Mouse (Mus musculus): ENCODE measurements around the gene Fcf1.

Gene Fcf1

DNA sequence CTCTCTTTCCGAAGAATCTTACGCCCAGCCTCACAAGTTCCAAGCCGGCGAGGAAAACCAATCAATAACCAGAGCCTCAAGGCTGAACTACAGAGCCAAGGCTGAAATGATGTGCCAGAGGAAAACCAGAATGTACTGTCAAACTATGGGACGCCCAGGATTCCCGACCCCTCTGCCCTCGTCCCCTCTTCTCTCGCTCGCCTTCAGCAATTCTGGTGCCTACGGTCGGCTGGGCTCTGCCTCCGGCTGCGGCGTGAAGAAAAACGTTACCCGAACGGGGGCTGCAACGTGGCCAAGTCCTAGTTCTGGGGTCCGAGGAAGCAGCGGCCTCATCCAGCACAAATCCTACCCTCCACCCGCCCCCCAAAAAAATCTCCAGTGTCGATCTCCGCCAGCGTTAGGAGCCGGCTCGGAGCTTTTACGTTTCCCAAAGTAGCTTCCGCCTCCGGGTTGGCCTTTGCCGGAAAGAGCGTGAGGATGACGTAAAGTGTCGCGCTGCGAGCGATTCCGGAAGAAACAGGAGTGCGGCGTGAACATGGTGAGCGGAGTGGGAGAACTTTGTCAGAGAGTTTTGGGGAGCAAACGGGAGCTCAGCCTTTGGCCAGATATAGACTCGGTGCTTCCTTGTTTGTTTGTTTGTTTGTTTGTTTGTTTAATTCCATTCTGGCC lies at the start of gene Fcf1, which contains the start of gene Arel1:
Gene Fcf1, plus strand, starts transcription at position 470 of the 669 bp plus-strand sequence.
Gene Arel1, minus strand, starts transcription at position 473 of the 669 bp plus-strand sequence.
- DNase-seq (ENCODE audit: low spot score): peak; percentile 96

DNA sequence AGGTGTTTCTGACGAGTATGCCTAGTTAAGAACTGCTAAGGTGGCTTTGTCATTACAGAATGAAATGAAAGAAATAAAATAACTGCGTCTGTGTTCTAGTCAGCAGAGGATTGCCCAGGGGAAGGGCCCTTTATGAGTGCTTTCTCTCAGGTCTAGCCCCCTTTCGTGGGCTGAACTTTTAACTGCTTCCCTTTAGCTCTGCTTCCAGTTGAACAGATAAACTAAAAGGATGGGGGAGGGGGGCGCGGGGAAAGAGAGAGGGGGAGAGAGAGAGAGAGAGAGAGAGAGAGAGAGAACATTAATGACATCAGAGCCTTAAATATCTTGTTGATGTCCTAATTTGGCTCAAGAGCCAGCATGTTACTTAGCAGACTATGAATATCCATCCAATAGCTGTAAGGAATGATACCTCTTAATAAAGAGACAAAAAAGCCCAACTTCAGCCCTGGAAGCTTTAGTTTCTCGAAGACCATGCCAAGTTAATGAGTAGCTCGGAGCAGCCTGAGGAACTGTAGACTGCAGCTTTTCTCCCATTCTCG lies 48.7 kb upstream of the Fcf1 start:
- DNase-seq (ENCODE audit: low spot score): peak; percentile 12

DNA sequence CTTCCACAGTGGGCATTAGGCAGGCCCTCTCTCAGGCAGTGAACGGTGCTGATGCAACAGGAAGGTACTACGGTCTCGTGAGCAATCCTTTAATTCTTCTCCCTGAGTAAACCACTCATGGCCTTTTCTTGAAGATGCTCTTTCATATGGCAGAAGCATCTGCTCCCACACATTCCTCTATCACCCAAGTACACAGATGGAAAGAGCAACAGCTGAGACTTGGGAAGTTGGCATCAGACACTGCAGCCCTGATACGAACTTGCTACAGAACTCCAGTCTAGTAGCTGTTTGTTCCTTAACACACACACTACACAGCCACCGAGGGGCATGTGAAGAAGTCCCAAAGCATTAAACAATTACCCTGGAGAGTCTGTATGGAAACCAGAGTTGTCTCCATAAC lies 46.4 kb upstream of the Fcf1 start:
- no peak for DNase-seq (ENCODE audit: low spot score)

DNA sequence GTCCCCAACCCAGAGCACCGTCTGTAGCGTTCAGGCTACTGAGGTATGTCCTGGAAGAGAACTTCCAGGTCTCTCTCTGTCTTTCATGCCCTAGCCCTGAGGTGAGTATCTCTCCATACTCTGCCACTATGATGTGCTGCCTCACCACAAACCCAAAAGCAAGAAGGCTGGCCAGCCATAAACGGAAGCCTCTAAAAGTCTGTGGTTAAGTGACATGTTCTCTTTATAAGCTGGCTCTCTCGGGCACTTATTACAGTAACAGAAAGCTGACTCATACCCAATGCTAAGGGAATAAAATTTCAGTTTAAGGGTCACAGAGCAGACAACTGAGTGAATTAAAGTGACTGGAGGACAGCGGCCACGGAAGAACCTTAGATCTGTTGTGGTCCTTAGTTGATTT lies 44.2 kb upstream of the Fcf1 start:
- DNase-seq (ENCODE audit: low spot score): no peak

DNA sequence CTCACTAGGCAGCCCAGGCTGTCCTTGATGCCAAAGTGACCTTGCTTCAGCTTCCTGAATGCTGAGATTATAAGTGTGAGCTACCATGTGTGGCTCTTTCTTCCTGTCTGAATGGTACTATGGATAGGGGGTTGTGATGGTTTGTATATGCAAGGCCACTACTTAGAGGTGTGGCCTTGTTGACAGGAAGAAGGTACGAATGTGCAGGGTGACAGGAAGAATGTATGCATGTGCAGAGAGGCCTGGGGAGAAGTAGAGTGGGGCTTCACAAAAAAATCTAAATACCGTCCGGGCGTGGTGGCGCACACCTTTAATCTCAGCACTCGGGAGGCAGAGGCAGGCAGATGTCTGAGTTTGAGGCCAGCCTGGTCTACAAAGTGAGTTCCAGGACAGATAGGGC lies 38.5 kb upstream of the Fcf1 start:
- no peak for DNase-seq (ENCODE audit: low spot score)

DNA sequence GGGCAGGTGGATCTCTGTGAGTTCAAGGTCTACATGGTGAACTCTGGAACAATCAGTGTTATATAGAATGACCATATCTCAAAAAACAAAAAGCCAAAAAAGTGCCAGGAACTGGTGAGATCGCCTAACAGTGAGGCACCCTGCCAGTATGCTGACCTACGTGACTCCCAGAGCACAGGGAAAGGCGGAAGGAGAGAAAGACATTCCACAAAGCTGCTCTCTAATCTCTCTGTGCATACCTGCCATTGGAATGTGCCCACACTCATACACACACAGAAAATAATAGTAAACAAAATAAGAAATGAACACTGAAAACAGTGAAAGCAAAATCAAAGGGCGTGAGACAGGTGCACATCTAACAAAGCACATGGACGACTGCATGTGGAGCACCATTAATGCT lies 35.4 kb upstream of the Fcf1 start:
- DNase-seq (ENCODE audit: low spot score): no peak

DNA sequence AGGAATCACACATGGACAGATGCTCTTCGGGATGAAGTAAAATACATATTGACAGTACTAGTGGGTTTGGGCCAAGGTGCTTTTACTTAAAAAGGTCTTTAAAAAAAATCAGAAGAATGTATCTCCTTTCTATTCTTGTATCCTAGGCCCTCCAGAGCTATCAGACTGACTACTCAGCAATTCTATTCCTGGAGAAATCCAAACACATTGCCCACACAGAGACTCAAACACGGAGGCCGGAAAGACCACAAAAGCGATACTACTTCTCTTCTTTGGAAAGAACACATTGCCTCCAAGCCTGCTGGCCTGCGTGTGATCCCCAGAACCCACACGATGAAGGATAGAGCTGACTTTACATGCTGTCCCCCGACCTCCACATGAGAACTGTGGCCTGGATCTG lies 31.6 kb upstream of the Fcf1 start:
- no peak for DNase-seq (ENCODE audit: low spot score)

DNA sequence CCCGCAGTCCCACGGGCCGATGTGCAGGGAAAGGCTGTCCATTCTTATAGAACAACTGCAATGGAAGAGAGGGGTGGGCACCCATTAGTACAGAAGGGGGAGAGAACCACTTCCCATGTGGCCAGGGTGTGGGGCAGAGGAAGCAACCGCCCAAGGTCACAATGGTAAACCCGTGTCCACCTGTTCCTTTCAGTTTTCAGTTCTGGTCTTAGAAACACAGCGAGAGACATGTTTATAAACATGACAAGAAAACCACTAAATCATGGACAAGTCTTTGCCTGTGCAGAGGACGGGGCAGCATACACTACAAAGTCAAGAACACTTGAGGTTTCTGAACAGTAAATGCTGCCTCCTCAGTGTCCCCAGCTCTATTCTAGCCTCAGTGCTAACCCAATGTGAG lies 30.4 kb upstream of the Fcf1 start:
- no peak for DNase-seq (ENCODE audit: low spot score)

DNA sequence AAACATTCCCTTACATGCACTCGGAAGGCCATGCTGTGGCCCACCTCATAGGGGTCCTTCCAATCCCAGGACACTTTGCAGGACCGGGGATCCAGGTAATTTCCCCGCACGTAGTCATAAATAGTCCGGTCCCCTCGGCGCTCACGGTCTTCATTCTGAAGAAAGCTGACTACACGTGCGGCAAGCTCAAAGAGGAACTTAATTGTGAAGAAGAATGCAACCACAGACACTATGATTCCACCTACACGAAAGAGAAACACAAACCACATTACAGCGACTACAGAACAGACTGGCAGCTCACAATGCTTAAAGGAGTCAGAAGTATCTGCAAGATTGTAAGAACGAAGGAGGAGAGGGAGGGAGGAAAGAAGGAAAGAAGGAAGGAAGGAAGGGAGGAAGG lies 29.0 kb upstream of the Fcf1 start:
- no peak for DNase-seq (ENCODE audit: low spot score)

DNA sequence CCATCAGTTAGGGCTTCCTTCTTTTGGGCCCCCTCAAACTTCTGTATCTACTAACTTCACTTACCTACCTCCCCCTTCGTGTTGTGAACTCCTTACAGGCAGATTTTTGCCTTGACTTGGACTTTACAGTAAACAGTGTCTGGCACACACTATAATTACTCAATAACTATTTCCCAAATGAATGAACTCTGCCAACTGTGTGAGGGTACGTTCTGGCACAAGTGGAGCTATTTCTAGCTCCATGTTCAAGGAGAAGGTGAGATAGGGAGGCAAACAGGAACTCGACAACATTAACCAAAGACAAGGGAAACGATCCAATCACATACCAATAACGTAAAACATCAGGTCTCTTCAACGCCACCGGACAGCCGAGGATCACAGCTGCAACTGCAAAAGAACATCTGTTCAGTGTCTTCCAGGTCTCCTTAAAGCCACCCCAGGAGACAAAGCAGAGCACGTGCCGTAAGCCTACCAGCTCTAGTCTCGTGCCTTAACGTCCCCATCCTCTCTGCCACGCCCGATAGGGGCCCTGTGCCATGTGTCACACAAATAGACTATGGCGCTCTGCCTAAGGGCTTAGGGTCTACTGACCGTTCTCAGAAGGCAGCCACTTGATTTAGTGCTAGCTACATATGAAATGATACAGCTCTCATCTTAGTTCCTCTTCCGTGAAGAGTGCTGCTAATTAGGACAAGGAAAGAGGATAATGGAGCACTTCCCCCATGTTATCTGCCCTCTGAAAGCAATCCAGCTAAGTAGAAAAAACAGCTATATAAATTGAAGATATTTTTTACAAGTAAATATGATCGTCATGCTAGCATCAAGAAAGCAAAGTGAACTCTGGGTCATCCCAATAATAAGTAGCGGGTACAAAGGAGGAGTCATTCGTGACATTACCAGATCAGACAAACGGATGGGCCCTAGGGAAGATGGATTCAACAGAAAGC lies 27.4 kb upstream of the Fcf1 start:
- no peak for DNase-seq (ENCODE audit: low spot score)

DNA sequence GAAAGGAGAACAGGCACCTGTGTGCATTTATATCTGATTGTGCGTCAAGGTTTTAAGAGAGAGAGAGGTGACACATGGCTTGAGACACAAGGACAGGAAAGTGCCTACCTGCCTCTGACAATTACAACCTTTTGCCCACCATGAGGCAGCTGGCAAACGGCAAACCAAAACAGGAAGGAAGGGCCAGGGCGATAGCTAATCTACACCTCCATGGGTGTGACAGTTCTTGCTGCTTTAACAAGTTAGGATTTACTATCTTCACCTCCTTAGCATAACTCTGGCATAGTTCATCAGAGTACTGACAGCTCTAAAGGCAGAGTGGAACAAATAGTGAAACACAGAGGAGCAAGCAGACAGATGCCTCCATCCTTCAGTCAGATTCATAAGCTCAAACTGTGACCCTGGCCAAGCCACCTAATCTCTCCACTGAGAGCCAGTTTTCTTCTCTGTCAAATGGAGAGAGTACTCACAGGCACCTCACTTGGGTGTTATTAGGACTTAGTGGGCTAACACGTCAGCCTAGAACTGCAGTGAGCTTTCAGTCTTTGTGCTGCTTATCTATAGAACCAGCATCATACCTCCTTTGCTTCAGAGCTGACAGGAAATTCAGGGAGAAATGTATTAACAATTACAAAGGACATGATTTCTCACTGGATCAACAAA lies 26.4 kb upstream of the Fcf1 start:
- no peak for DNase-seq (ENCODE audit: low spot score)

DNA sequence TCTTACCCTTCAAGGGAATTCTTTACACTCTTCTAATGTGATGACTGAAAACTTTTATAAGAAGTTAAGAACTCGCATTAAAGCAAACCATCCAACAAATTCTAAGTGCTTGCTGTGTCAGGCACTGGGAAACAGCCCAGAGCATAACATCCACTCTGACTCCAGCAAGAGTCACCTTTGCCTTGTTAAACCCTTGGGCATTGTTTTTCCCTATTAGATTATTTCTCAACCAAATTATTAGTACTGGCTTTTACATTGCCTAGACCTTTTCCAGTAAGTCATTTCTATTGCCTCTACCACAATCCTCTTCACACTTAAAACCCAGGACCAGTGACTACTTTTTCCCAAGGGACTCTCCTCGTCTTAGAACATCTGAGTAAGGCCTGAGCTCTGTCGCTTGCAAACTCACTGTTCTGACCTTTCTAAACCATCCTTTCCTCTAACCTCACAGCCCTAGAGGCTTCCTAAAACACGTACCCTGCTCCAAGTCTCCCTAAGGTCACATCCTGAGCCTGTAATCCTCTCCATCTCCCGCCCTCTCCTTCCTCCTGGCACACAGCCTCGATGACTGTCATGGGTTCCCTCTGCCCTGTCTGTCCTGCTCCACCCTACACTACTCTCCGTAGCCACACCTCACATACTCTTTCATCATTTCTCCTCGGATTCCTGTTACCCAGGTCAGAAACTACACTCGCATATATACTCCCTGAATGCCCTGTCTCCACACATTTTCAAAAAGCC lies 25.7 kb upstream of the Fcf1 start:
- DNase-seq (ENCODE audit: low spot score): no peak

DNA sequence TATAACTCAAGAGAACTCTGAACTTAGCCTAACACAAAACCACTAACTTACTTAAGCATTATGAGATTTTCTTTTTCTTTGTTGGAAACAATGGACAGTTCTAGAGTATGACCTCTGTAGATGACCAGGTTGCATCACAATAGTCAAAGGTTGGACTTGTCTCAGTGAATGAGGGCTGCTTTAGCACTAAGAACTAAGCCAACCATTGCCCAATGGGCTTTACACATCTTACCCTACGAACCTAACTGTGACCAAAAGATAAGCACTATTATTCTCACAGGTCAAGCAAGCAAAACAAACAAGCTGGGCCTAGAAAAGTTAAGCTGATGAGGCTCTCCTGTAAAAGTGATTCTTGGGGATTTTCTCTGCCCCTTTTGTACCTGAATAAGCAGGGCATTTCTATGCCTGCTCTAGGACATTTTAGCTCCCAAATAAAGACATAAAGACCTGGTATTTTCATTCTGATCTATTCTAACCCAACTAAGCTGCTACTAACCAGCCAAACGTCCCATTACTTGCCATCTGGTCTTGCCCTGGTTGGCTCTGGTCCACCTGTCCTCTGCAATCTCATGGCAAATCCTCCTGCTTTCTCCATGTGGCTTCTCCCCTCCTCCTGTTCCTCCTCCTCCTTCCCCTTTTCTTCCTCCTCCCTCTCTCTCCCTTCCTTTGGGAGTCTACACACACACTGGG lies 22.7 kb upstream of the Fcf1 start:
- DNase-seq (ENCODE audit: low spot score): no peak

DNA sequence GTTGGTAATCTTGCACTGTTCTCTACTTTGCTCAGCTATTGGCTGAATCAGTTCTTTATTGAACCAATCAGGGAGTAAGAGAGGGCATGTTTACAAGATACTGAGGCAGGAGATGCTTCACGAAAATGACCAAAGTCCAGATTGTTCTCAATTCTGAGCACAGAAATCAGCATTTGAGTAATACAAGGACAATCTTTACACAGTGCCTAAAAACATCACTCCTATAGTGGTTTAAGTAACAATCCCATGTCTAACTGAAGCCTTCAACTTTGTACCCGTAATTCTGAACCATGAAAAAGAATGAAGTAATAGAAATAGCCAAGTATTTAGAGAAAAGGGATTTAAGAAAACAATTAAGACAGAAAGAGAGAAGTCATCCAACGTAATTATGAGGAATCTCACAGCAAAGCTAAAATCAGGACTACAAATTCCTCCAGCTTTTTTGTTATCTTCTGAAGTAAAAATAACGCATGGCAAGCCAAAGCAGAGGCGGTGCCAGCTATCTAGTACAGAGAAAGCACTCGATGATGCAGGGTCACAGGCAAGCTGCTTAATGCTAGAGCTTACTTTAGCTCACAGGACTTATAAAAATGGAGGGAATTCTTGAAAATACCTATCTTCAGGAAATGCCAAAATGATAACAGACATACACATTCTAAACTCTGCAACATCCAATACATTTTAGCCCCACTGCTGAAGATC lies 22.0 kb upstream of the Fcf1 start:
- DNase-seq (ENCODE audit: low spot score): no peak

DNA sequence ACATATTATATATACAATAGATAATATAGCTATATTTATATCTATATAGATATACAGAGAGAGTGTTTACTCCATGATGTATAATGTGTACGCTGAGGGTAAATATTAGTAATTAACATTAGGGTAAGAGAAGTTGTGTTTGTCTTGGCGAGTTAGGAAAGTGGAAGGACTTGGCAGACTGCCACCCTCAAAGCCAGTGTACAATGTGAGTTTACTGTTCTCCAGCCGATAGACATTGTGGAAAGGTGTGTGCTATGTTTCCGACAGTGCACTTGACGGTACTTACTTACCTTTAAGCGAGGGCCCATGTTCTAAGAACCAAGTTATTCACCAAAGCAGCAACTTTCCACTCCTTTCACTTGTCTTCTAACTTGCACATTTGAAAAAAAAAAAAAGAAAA lies 19.9 kb upstream of the Fcf1 start:
- DNase-seq (ENCODE audit: low spot score): no peak

DNA sequence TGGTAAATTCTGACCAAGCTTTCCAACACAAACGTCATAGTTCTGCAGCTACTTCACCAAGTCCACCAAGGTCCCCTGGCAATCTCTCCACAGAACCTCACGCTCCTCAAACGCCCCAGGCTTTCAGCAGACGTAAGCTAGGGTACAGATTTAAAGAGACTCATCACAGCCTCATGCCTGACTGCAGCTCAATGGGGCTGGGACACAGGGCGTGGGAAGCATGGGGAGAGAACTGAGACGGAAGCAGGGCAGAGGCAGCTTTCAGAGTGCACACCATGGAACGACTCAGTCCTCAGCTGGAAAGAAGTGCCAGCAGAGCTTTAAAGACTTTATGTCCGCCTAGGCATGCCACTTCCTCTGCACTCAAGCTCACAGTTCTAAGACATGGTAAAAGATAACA lies 19.2 kb upstream of the Fcf1 start:
- DNase-seq (ENCODE audit: low spot score): no peak

DNA sequence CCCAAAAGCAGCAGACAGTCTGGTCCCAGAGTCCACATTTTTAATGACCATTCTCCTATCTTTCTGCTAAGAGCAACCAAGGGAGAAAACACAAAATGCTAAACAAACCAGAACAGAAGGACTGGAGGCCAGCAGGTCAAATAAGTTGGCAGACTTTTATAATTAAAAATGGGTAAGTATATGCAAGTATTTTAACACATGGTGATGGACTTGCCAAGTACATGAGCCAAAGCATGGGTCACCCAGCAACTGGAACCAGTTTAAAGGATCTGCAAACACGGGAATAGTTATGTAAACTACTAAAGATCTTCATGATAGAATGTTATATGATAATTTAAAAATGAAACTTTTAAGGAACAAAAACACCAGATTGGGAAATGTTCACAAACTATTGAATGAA lies 18.3 kb upstream of the Fcf1 start:
- no peak for DNase-seq (ENCODE audit: low spot score)

DNA sequence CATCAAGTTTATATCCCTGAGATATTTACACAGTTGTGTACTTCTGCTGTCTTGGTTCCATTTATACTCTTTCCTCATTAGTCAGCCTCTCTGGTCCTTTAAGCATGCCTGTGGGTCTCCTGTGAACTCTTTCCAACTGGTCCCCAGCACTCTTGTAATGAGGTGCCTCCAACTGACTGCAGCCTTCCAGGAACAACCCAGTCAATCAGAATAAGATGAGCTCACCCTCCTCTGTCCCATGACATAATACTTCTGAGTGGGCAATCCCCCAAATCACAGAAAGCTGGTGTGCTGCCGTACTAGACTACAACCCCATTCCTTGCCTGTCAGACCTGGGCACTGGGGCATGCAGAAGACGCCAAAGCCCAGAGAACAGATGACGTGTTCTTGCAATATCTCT lies 14.4 kb upstream of the Fcf1 start:
- DNase-seq (ENCODE audit: low spot score): no peak

DNA sequence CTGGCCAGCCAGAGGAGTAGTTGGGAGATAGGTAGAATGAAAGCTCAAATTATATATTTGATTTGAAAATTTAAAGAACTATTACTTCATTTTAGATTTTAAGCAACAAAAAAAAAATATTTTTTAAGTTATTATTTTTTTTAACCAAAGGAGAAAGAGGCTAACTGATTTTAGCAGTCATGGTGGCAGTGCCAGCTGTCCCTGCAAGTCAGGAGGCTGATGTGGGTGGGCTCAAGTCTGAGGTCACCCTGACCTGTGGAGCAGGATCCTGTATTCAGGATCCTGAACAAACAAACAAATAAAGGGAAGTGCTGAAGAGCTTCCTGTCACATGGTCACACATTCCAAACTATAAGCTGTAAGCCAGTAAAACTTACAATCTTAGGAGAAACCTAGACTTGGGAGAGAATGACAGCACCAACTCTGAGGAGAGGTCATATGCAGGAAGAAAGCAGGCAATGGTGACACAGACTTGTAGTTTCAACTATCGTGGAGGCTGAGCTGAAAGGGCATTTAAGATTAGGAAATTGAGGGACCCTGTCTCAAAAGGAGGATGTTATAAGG lies 11.8 kb upstream of the Fcf1 start:
- no peak for DNase-seq (ENCODE audit: low spot score)

DNA sequence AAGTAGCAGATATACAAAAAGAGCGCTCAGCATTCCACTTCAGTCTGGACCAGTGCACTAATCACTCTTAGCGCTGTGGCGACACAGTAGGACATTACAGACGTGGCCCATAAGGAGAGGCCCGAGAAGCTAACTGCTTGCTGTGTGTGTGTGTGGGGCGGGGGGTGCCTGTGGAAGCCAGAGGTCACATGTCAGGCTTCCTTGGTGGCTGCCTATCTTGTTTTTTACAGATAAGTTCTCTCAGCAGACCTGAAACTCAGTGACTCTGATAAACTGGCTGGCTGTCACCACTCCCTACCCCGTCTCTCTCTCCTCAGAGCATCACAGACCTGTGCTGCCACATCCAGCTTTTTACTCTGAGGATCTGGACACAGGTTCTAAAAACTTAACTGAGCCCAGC lies 8.1 kb upstream of the Fcf1 start:
- DNase-seq (ENCODE audit: low spot score): no peak
